Mouse (Mus musculus) layer of hippocampus, adult 11-12 months (tissue): ENCODE measurements at regions not wholly inside any gene's neighbourhood (a gene's known extent, or its start where the extent isn't known, plus 50 kb on each side); places are given as distances from the start of the nearest gene placed in this dataset.
"Not testable (repeated sequence)": the region's sequence is repeated elsewhere in the genome, so short reads cannot be mapped to it uniquely, and the experiment has no call there.

Experiments used
- DNase-seq: peaks from one replicate; pipeline ENCODE4 v3.0.0; 2022; ENCODE audit warnings: low spot score

DNA sequence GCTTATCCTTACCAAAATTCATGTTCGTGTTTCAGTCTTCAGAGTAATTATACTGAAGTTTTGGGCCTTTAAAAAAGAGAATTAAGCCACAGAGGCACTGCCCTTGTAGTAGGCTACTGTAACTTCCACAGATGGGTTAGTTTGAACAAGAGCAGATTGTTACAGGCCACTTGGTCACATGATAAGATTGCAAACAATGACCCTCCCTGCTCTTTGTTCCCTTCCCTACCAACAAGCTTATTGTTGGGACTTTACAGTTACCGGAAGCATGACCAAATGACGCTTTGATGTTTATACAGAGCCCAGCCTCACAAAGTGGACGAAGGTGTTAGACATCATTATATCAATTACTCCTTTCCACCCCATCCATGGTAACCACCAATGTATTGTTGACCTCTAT lies 63.9 kb upstream of the Galnt18 start:
- DNase-seq = no peak

DNA sequence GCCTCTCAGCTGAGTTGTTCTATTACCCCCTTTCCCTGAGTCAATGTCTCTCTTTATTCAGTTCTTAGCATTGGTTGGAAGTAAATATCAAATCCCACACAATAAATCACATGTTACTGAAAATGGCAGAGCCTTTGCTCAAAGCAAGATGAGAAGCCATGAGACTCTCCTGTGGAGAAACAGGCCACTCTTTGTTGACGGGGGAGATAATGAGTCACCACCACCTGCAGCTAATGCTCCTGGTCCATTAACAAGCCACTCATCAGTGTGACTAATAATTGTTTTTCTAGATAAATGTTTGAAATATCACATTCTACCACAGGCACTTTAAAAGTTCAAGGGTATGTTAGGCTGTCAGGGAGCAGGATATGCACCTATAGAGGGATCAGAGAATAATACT lies 61.0 kb upstream of the Galnt18 start:
- DNase-seq = no peak

DNA sequence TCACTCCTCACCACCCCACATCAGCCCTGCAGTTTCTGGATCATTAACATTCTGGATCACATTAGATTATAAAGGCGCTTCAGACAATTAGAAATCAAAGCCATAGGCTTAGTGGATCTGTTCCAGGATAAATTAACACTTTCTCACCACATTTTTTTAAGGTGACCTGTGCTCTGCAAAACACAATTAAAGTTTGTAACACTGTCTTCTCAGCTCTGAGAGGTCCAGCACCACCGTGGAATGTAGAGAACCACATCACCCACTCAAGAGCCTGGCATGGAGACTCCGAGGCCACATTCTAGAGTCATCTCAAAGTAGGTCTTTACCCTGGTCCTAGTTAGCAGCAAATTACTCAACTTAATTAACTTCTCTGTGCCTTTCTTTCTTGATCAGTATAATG lies 58.4 kb upstream of the Galnt18 start:
- no peak for DNase-seq

DNA sequence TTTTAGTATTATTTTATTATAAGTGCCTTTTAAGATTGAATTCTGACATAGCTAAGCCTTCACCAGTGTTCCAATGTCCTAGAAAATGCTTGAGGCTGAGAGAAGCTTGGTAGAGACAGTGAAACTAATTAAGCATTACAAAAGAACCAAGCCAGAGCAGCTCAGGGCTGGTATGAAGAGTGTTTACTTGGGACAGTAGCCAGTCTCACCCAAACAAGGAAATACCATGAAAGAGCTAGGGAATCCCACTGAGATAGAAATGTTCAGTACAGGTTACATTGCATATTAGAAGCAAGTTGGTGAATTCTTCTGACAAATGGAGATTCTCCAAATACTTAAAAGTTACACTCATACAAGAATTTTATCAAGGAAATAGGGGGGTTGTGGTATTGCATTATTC lies 54.6 kb upstream of the Galnt18 start:
- not testable (repeated sequence) for DNase-seq

DNA sequence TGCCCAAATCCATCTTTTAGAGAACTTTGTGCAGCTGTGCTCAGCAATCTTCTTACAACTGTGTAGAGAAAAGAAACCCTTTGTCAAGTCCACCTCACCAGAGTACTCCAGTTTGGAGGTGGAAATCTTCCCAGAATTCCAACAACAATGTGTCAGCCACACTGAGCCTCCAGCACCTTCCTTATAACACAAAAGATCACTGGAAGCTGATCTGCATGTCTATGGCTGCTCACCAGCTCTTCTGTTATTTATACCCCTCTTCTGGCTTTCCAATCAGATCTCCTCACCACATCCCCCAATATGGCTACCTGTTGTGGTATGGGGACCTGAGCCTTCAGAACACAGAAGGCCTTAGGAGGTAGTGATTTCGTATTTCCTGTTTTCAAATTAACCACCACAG lies 50.2 kb upstream of the Galnt18 start:
- no peak for DNase-seq
